Mouse (Mus musculus) thymus, adult 18-20 months (tissue): ENCODE data around the gene Olfr1414.
A peak's percentile ranks its signal among the peaks of the same experiment; 100 is the strongest.
"Not testable (repeated sequence)": the region's sequence is repeated elsewhere in the genome, so short reads cannot be mapped to it uniquely, and the experiment has no call there.

ENCODE experiments used
- DNase-seq, 2 experiments: peaks; one replicate each; pipeline ENCODE4 v3.0.0; 2022; ENCODE audit warnings: mixed read lengths in 2 of 2

Olfr1414 gene

GRCm38 (mm10) chr1:92518561-92518960 lies at the start of gene Olfr1414:
Gene Olfr1414 (minus strand): TSS chr1:92518661.
- no peak for DNase-seq

- no peak for DNase-seq
Measured at GRCm38 (mm10) chr1:92545929-92546328, 27.5 kb upstream of the Olfr1414 start.

- DNase-seq, result no peak
Measured at GRCm38 (mm10) chr1:92539071-92539470, 20.6 kb upstream of the Olfr1414 start.

DNA sequence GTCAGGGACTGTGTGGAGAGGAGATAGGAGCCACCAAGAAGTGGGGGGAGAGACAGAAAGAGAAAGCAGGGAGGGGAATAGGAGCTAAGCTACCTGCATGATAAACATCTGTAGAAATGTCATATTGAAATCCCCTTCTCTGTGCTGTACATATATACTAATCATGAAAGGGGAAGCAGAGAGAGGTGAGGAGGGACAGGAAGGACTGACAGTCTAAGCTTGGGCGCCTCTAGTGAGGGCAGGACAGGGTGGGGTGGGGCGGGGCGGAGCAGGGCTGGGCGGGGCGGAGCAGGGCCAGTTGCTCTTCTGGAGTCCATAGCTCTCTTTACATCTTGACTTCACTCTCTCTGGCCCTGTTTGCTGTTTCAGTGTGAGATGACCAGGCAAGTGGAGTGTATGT lies 18.5 kb upstream of the Olfr1414 start:
- no peak for DNase-seq

- no peak for DNase-seq
Measured at GRCm38 (mm10) chr1:92523764-92524163, 5.3 kb upstream of the Olfr1414 start.

GRCm38 (mm10) chr1:92521376-92521775 lies 2.9 kb upstream of the Olfr1414 start:
- no peak for DNase-seq

DNA sequence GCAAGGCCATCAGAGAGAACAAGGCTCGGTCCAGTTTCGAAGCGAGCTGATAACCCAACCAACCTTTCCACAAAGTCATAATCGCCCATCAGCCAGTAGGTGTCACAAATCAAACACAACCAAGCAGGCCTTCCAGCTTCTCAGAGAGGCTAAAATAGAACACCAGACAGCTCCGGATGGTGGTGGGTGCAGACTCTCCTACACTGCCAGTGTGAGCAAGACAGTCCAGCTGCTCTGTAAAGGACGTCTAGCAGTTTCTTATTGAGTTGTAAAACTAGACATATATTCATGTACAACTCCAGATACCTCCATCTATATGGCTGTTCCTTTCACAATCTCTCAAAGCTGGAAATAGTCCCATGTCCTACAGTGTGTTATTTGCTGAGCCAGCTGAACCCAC lies 585 bp upstream of the Olfr1414 start:
- no peak for DNase-seq

GRCm38 (mm10) chr1:92515390-92515789 lies 3.1 kb downstream of the Olfr1414 start:
- no peak for DNase-seq

DNA sequence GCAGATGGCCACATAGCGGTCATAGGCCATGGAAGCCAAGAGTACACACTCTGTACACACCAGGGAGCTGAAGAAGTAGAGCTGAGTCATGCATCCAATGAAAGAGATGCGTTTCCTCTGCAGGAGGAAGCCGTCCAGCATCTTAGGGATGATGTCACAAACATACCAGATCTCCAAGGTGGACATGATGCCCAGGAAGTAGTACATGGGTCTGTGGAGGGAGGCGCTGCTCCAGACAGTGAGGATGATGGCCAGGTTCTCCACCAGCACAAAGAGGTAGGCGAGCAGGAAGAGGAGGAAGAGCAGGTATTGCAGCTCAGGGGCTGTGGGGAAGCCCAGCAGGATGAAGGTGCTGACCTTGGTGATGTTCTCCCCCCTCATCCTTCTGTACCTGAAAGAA lies 6.8 kb downstream of the Olfr1414 start:
- DNase-seq, result not testable (repeated sequence)

- no peak for DNase-seq
Measured at GRCm38 (mm10) chr1:92496001-92496400, 22.5 kb downstream of the Olfr1414 start, which contains the start of gene Olfr1415. Gene Olfr1415 (minus strand): TSS chr1:92496101.

- DNase-seq, result no peak
Measured at GRCm38 (mm10) chr1:92485013-92485412, 33.4 kb downstream of the Olfr1414 start, which contains the start of gene Olfr1416. Gene Olfr1416 (minus strand): TSS chr1:92485113.

DNA sequence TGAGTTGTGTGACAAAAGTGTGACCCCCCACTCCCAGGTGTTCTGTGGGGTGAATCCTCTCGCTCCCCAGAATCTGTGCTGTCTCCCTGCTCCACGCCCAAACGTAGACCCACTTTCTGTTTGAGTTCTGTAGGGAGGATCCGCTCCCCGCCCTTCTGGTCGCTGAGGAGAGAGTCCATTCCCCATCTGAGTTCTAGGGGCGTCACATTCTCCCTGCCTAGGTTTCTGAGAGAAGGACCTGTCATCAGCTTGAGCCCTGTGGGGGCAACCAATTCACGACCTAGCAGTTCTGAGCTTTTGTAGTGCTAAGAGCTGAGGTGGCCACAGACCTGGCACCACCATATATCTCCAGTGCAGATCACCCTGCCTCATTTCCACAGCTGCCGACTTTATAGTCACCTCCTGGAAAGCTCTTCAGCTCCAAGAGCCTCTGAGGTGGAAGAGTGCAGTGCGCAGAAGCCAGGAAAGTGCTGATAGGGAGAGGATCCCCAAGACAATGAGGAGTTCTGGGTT lies 44.3 kb downstream of the Olfr1414 start:
- DNase-seq, result no peak

DNA sequence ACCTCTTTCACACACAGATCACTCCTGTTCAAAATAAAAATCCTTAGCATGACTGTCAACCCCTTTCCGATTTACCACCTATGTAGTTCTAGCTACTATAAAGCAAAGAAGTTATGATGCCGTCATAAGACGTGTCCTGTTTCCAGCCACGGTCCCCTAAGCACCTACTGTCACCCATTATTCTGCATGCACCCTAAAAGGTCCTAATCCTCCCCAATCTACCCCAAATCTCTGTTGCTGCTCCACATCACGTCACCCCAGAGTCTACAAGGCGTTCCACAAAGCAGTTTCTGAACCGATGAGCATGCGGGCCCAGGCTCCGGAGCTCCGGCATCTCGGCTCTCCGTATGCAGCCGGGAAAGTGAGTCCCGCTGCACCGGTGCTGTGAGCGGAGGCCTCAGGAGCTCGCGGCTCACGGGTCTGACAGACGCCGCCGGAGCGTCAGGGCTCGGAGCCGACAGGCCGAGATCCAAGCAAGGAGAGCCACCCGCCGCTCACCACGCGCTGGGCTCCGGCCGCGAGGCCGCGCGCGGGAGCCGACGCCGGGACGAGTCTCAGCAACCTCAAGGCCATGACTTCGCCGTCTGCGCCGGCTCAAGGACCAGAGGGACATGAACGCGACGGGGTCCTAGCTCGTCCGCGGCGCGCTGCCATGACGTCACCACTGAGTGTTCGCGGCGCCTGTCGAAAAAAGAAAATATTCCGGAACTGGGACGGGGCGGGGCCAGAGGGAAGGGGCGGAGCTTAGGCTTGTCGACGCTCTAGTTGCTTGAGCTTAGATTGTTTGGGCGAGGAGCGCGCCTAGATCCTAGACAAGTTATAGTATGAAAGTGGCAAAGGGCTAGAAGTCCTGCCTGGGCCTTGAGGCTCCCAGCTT lies 45.1 kb downstream of the Olfr1414 start, which contains the start of gene Ndufa10:
Ndufa10 (minus strand) TSS at position 696 of the 877 bp plus-strand sequence.
- DNase-seq, result peak; percentile 81

DNA sequence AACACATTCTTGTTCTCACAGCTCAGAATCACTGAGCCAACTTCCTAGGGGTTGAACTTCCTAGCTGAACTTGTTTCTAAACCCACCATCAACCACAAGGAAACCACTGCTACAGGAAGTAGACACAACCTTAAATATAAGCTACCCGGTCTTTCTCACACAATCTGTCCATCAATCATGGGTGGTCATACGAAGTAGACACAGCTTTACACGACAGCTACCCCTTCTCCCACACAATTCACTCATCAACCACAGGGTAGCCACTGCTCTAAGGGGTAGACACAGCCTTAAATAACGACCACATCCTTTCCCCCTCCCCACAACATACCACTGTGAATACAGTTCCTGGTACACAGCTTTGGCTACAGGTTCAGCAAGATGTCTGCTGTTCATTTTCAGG lies 49.6 kb downstream of the Olfr1414 start:
- DNase-seq, result no peak

GRCm38 (mm10) chr1:92458416-92458815 lies 60.0 kb downstream of the Olfr1414 start:
- DNase-seq, result no peak

DNA sequence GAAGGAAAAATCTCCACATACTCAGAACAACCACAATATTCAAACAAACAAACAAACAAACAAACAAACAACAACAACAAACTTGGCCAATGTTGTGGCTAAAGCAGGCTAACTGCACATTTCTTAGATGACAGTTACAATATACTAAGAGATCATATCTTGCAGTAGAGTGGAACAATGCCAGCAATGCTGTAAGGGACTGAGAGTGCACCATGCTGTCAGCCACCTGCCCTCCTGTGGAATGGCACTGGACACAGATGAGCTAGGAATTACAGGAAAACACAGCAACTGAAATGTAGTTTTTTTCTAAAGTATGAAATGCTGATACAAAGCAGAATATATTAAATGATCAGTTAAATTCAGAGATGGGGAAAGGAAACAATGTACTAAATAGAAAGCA lies 60.7 kb downstream of the Olfr1414 start:
- DNase-seq, result no peak
